Mouse (Mus musculus): ENCODE results near the gene Gna11.
A peak's percentile ranks its signal among the peaks of the same experiment; 100 is the strongest.

Gna11 gene

DNA sequence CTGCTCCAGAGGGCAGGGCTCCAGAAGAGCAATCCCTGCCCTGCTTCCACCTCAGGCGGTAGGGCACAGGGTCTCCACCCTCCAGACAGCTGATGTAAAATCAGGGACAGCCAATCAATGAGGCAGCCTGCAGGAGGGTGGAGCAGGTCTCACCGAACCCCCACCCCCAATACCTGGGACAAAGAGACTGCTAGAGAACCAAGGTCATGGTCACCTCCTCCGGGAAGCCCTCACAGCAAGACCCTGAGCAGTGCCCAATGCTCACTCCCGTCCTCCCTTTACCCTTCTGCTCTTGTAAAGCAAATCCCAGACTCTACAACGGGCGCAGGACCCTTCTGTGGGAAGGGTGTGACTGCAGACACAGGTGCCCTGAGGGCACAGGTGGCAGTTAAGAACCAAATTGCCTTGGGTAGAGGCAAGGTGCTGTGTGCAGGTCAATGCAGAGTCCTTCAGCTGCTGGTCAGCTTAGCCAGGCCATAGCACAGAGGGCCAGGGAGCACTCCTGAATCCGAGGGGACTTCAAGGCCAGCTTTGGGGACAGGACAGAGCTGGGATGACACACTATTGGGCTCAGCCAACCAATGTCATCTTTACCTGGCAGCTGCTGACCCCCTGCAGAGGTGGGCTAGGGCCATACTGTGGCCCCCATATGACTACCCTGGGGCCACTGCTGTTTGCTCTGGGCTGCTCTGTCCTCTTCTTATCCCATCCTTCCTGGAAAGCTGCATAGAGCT is 2.1 kb downstream of the Gna11 start:
- no peak for DNase-seq (ENCODE audit: low spot score)

DNA sequence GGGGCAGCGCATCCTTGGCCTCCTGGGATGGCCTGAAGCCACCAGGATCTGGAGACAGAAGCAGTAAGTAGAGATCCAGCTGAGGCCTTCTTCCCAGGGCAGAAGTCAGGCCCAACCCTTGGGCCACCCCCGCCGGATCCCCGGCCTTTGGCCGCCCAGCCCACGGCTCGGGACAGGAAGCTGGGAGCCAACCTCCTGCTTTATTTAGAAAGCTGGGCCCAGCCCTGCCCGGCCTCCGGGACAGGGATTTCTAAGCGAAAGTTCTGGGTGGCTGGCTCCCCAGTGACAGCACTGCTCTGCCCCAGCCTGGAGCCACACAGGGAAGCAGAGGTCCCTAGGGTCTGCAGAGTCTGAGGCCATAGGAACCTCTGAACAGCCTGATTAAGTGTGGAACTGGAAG is 3.2 kb downstream of the Gna11 start:
- DNase-seq (ENCODE audit: low spot score) = peak; percentile 71

DNA sequence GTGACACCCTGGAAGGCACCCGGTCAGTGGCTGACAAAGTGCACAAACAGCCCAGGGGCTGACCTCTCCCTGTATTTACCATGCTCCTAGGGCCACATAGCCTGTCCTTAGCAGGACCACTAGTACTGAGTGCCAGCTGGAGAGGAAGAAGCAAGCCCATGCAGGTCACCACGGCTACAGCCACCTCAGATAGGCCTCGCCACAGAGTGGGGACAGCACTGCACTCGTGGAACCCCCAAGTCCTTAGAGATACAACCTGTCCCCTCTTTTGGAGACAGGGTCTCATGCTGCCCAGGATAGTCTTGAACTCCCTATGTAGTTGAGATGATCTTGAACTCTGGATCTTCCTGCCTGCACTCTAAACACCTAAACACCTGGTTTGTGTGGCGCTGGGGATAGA is 3.6 kb downstream of the Gna11 start:
- DNase-seq (ENCODE audit: low spot score) = no peak

DNA sequence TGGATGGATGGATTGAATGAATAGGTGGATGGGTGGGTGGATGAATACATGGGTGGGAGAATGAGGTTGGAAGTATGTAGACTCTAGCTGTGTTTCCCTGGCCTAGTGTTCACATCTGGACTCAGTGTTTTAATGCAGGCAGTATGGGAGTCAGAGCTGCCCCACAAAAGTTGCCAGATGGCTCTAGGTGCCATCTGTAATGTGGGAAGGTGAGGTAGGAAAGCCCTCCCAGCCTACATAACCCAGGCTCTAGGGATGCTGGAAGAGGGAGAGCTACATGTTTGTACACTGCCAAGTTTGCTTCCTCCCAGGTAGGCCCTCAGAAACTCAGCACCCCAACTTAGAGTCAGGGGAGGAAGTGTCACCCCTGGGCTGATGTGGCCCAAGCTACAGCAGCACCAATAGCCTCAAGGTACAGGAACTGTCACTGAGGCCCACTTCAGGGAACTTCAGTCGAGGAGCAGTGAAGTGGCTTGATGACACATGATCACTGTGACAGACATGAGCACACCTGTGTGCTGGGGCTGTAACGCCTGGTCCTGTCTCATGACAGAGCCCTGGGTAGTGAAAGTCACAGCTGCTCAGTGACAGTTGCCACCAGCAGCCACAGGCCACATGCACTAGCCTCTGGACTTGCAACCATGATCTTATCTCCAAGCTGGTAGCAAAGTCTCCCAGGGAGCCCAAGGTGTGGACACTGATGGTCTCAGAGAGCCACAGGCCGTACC is 6.5 kb downstream of the Gna11 start:
- no peak for DNase-seq (ENCODE audit: low spot score)

DNA sequence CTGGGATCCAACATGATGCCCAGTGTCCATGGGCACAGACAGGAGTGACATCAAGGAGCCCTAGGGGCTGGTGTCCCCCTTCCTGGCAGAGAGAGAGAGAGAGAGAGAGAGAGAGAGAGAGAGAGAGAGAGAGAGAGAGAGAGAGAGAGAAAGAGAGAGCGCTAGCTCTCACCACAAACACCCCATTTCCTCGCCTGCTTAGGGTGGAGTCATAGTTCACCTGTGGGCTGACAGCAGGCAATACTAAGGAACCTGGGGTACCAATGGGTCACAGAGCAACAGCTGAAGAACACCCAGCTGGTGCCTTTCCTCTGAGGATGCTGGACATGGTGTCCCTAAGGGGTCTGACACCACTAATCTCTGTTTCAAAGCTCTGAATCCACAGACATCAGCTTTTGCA is 7.6 kb downstream of the Gna11 start:
- DNase-seq (ENCODE audit: low spot score) = no peak

DNA sequence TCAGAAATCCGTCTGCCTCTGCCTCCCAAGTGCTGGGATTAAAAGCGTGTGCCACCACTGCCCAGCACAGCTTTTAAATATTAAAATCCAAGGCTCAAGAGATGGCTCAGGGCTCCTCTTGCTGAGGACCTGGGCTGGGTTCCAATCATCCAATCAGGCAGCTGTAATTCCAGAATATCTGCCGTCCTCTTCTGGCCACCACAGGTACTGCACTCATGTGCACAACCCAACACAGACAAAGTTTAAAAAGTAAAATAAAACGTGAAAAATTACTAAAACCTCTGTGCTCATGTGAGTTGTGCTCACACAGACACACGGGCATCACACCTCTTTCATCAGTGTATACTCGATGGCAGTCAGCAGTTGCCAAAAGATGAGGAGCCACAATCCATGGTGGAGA is 8.3 kb downstream of the Gna11 start:
- no peak for DNase-seq (ENCODE audit: low spot score)

DNA sequence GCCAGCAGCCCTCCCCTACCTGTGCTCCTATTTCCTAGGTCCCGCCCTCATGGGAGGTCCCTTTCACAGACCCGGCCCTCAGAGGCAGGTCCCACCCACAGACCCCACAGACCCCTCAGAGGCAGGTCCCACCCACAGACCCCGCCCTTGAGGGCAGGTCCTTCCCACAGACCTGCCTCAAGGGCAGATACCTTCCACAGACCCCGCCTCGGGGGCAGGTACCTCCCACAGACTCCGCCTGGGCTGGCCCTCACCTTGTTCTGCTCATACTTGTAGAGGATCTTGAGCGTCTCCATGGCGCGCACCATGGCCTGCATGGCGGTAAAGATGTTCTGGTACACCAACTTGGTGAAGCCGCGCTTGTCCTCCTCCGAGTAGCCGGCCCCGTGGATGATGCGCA is 10.2 kb downstream of the Gna11 start:
- DNase-seq (ENCODE audit: low spot score) = no peak

DNA sequence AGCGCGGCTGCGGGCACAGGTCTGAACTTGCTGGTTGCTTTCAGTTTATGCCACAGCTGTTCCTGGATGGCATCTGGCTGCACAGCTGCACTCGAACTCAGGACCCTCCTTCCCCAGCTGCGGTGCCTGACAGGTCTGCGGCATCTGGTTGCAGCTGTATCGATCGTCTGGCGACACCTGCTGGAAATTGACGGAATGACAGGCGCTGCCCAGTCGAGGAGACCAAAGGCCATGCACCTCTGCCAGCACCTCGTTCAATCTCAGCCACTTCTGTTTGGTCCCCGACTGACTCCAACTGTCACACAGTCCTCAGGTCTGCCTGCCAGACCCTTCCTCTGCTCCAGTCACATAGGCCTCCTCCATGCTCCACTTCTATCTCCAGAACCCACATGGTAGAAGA is 18.2 kb downstream of the Gna11 start:
- peak; percentile 87 for DNase-seq (ENCODE audit: low spot score)

DNA sequence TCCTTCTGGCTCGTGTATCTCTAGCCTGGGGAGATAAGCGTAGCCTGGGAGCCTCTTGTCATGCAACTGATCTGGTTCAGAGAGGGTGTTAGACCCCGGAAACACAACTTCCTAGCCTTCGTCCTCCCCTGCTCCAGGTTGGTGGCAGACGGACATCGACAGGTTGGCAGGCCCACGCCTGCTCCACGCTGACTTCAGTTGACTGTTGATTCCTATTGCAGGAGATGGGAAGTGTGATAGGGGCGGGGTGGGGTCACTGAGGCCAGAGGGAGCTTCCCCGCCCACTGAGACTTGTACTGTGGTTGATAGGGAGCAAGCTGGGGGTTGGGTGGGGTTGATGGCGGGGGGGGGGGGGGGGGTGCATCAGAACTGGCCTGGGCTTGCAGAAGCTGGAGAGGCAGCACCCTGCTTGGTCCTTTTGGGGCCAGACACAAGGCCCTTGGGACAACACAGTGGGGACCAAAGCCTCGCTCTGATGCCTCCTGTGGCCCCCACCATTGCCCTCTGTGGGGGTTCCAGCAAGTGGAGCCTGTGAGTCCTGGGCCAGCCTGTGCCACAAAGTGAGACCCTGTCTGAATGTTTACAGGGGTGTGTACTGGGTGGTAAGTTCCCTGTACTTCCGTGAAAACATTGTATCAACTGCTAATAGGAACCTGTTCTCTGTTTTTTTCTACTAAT is 19.8 kb downstream of the Gna11 start:
- DNase-seq (ENCODE audit: low spot score) = no peak

DNA sequence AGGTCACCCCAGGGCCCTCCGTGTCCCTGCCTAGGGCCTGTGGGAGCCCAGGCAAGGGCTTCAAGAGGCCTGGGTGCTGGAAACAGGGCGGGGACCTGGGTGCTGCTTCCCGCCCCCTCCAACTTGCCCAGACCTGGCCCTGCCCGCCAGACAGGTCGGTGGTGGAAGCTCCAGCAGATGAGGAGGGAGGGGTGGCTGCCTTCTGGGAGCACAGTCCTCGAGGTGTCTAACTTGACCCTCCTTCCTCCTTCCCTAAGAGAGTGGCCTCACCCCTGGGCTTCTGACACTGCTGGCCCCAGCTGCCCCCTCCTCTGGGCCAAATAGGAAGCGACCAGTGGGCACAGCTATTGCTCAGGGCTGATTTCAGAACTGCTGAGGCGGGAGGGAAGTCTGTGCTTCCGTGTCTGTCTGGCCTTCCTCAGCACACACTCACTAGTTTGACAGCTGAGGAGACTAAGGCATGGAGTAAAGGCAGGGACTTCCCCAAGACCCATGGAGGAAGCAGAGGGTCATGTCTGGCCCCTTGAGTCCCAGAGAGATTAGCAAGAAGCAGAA is 20.9 kb downstream of the Gna11 start, which contains the start of gene Gna15:
Gene Gna15 (minus strand): TSS at position 175 of the 555 bp plus-strand sequence.
- DNase-seq (ENCODE audit: low spot score) = peak; percentile 42

DNA sequence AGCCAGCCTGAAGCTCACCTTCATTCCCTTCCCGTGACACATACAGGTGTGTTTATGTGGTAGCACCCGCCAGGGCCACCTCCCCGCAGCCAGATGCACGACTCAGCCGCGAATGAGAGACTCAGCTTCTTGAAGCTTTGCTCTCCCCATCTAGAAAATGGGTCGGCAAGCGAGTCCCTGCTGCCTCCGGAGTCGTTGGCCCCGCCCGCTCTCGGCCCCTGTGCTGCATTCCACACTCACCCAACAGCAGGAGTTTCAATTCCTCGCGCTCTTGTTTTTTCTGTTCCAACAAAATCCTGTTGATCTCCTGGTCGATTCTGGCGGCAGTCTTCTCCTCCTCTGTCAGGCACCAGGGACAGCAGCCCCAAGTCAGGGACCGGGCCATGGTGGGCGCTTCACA is 21.4 kb downstream of the Gna11 start:
- no peak for DNase-seq (ENCODE audit: low spot score)

DNA sequence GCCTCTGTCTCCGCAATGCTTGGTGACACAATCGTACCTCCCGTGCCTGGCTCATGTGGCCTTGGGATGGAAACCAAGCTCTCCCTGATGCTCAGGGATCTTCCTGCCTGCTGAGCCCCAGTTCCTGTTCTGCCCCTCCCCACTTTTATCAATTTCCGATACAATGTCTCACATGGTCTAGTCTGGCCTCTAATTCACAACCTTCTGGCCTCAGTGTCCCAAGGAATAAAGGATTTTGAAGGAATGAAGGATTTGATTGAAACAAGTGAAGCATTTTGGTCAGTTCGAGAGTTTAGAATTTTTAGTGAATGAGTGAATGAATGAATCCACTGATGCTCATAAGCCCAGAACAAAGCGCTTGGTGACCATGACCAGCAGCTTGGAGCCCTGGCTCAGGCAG is 21.8 kb downstream of the Gna11 start:
- no peak for DNase-seq (ENCODE audit: low spot score)

DNA sequence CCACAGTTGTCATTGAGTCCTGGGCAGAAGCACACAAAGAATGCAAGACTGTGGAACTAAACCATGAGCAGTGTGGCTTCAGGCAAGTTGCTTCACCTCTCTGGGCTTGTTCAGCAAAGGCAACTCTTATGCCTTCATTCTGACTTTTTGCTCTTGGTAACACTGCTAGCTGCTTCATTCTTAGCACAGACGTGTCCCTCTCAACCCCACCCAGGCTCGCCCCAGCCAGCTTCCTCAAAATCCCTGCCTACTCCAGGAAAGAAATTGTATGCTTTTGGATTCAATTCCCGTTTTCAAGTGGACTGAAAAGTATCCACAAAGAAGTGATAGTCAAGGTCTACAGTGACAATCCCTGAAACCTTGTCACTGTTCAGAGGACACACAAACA is 25.0 kb downstream of the Gna11 start:
- no peak for DNase-seq (ENCODE audit: low spot score)

DNA sequence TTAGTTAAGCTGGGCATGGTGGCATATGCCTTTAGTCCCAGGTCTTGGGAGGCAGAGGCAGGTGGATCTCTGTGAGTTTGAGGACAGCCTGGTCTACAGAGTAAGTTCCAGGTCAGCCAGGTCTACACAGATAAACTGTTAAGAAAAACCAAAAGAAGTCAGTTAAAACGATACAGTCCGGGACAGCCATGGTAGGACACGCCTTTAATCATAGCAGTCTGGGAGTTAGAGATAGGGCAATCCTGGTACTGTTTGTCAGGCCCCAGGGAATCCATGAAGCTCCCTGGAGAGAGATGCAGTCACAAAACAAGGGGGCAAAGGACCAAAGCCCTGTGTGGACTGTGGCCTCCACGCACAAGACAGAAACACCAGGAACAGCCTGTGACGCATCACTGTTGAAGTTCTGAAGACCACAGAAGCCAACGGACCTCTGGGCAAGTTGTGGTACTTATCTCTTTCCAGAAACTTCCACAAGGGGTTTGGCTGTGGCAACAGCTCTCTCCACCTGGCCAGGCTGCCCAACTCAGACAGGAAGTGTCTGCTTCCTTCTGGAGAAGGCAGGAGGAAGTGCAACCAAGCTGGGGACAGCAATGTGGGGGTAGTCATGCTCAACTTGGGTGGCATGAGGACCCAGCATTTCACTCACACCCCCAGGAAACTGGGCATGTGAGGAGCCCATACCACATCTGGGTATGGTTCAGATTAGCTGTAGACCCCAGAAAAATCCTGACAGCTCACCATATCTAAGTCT is 25.6 kb downstream of the Gna11 start:
- no peak for DNase-seq (ENCODE audit: low spot score)

DNA sequence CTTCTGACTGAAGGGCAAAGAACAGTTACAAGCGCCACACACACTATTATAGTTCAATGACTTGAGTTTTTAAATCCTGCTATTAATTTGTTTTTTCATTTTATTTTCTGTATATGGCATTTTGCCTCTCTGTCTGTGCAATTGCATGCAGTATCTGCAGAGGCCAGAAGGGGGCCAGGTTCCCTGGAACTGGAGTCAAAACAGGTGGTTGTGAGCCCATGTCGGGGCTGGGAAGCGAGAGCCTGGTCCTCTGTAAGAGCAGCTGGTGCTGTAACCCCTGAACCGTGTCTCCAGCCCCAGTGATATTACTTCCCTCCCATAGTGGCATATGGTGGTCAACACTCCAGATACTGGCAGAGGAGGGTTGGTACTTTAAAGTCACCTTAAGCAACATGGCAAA is 26.4 kb downstream of the Gna11 start:
- DNase-seq (ENCODE audit: low spot score) = peak; percentile 71

DNA sequence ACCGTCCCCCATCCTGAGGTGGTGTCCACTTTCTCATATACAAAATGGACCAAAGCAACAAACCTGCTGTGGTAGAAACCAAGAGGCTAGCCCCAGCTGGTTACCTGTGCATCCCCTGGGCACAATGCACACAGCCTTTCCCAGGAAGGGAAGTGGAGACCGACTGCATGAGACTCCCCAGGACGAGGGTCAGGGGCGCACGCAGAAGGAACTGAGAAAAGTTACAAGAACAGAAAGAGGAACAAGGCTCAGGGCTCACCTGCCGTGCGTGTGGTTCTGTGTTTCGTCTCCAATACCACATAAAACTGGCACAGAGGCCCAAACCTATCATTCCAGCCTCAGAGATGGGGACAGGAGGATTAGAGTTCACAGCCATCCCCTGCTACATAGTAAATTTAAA is 27.8 kb downstream of the Gna11 start:
- no peak for DNase-seq (ENCODE audit: low spot score)

DNA sequence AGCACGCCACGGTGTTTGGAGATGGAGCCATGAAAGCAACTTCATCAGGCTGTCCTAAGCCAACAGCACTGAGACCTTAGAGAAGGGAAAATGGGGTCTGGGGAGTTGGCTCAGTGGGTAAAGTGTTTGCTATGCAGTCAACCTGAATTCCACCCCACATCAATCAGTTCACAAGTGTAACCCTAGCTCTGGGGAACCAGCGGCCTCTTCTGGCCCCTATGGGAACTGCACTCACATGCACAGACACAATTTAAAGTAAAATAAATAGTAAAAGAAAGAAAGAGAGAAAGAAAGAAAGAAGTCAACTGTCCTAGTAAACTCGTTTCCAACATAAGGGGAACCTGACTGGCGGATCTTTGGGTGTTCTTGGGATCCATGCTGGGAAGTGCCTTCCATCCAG is 31.2 kb downstream of the Gna11 start:
- no peak for DNase-seq (ENCODE audit: low spot score)

DNA sequence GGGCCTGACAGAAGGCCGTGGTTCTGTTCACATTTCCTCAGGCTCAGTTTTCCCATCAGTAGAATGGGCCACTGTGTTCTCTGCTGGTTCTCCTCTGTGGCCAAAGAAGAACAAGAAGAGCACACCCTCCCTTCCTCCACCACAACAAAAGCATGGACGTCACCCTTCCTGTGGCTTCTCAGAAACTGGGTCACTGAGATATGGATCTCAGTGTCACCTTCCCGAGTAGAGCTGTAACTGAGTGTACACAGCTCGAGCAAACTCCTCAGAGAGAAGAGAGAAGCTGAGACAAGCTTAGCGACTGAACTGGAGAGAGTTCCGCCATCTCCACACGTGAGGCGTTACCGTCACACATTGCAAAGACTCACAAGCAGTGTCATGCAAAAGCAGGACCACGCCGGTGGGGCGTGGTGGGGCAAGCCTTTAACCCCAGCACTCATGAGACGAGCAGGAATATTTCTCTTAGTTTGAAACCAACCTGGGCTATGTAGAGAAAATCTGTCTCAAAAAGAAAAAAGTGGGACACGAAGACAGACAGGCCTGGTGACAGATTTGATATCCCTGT is 34.7 kb downstream of the Gna11 start:
- no peak for DNase-seq (ENCODE audit: low spot score)

DNA sequence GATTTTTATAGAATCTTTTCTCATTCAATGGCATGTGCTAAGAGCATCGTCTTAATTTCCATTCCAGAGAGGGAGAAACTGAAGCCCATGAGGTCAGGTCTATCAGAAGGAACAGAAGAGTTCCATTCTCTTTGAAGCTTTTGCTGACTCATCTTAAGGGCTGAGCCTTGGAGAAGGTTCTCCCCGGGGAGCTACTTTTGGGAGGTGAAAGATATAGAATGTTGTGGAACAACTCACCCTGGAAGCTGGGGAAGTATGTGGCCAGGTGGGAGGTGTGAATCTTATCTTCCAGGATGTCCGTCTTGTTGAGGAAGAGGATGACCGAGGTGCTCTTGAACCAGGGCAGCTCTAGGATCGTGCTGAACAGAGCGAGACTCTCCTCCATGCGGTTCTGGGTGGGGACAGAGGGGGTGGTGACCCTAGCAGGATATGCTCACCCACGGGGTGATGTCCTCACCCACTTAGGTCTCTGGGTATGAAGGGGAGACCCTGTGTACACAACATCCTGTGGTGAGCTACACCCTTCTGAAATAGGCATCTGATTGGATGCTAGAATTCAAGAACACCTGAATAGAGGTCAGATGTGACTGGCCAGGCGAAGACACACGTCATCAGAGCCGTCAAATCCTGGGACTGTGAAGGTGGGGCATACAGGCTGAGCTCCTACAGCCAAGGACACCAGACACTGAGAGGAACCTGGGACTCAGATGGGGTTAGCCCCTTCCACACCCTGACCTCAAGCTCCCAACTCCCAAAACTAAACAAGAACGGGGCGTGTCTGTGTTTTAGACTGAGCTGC is 37.1 kb downstream of the Gna11 start:
- no peak for DNase-seq (ENCODE audit: low spot score)

DNA sequence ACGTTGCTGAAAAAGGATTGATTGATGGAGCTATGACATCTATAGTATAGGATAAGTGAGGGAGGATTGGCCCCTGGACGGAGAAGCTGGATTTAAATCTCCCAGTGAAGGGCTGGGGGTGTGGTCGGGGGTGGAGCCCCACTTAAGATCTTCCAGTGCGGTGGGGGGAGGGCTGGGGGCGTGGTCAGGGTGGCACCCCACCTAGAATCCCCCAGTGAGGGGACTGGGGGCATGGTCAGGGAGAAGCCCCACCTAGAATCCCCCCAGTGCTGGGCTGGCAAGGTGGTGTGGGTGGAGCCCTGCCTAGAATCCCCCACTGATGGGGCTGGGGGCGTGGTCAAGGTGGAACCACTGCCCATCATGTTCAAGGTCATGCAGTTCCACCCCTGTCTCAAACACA is 37.9 kb downstream of the Gna11 start:
- DNase-seq (ENCODE audit: low spot score) = no peak
